Mouse (Mus musculus): ENCODE data around the gene Eml3. TPM values are rescaled to one million over a fixed set of nuclear protein-coding genes. Genes with fewer than 3 reads are reported as not detected.

Eml3 gene
- polyA plus RNA-seq, 1 experiment from 2014 or later, result 32.8 TPM

GRCm38 (mm10) chr19:8941515-8942217 lies 12.3 kb downstream of the Eml3 start, which contains the start of gene Mta2:
Mta2 (plus strand) TSS chr19:8941875.
- H3K9ac ChIP-seq, result peak within 1 kb of the TSS; percentile 99
- ATAC-seq (ENCODE audit: insufficient number of reproducible peaks, insufficient read depth, low FRiP score, low TSS enrichment, low read depth), result peak; percentile 86
- WGBS, result under 1% methylated on average over 64 of the region's 64 CpGs
- peak within 1 kb of the TSS; percentile 59 for H3K4me2 ChIP-seq
- H3K9me3 ChIP-seq, result no peaks in the 10 kb centered on the region
- H3K4me3 ChIP-seq, result peak within 1 kb of the TSS; percentile 97
- H3K27ac ChIP-seq, result peak within 1 kb of the TSS; percentile 99
- peaks cover 43% of the 10 kb centered on the region for H3K4me1 ChIP-seq
- peaks cover 60% of the 10 kb centered on the region for H3K36me3 ChIP-seq
- H3K27me3 ChIP-seq, result no peaks in the 10 kb centered on the region

GRCm38 (mm10) chr19:8942276-8942964 lies 13.1 kb downstream of the Eml3 start:
- Histone ChIP-seq H3K4me2 (peak overlapping the region; percentile 59), H3K9ac (peak overlapping the region; percentile 99), H3K9me3 (no peaks in the 10 kb centered on the region), H3K36me3 (peaks cover 59% of the 10 kb centered on the region), H3K27ac (peak overlapping the region; percentile 99), H3K4me3 (peak overlapping the region; percentile 97), H3K27me3 (no peaks in the 10 kb centered on the region), H3K4me1 (peaks cover 43% of the 10 kb centered on the region)
- WGBS, result under 1% methylated on average over 46 of the region's 46 CpGs
- peak; percentile 62 for ATAC-seq (ENCODE audit: insufficient number of reproducible peaks, insufficient read depth, low FRiP score, low TSS enrichment, low read depth)

- Histone ChIP-seq H3K4me2 (peak overlapping the region; percentile 59), H3K4me1 (peaks cover 43% of the 10 kb centered on the region), H3K36me3 (peaks cover 60% of the 10 kb centered on the region), H3K9ac (peak overlapping the region; percentile 99), H3K4me3 (peak overlapping the region; percentile 97), H3K27ac (peak overlapping the region; percentile 28; the same call in 1 of the 2 replicates), H3K27me3 (no peaks in the 10 kb centered on the region), H3K9me3 (no peaks in the 10 kb centered on the region)
- ATAC-seq (ENCODE audit: insufficient number of reproducible peaks, insufficient read depth, low FRiP score, low TSS enrichment, low read depth), result no peak
- 55% methylated on average over 2 of the region's 2 CpGs for WGBS
These were observed 13.7 kb downstream of the Eml3 start for GRCm38 (mm10) chr19:8943047-8943446.

GRCm38 (mm10) chr19:8944062-8944461 lies 14.7 kb downstream of the Eml3 start:
- WGBS, result 54% methylated on average over 5 of the region's 5 CpGs
- peak overlapping the region; percentile 59 for H3K4me2 ChIP-seq
- H3K27me3 ChIP-seq, result no peaks in the 10 kb centered on the region
- H3K9me3 ChIP-seq, result no peaks in the 10 kb centered on the region
- H3K36me3 ChIP-seq, result peaks cover 60% of the 10 kb centered on the region
- peak overlapping the region; percentile 44; the same call in 1 of the 2 replicates for H3K27ac ChIP-seq
- no peak for ATAC-seq (ENCODE audit: insufficient number of reproducible peaks, insufficient read depth, low FRiP score, low TSS enrichment, low read depth)
- H3K4me3 ChIP-seq, result peak overlapping the region; percentile 97
- H3K9ac ChIP-seq, result peak overlapping the region; percentile 59
- peaks cover 43% of the 10 kb centered on the region for H3K4me1 ChIP-seq

GRCm38 (mm10) chr19:8944750-8945149 lies 15.4 kb downstream of the Eml3 start:
- Histone ChIP-seq H3K36me3 (peaks cover 61% of the 10 kb centered on the region), H3K9ac (peak overlapping the region; percentile 61; the same call in 1 of the 2 replicates)
- ATAC-seq (ENCODE audit: insufficient number of reproducible peaks, insufficient read depth, low FRiP score, low TSS enrichment, low read depth), result no peak

GRCm38 (mm10) chr19:8945251-8945650 lies 15.9 kb downstream of the Eml3 start:
- ATAC-seq (ENCODE audit: insufficient number of reproducible peaks, insufficient read depth, low FRiP score, low TSS enrichment, low read depth), result no peak
- Histone ChIP-seq H3K9me3 (no peaks in the 10 kb centered on the region), H3K36me3 (peaks cover 62% of the 10 kb centered on the region), H3K27me3 (no peaks in the 10 kb centered on the region), H3K9ac (peak overlapping the region; percentile 61; the same call in 1 of the 2 replicates), H3K27ac (peak overlapping the region; percentile 64; the same call in 1 of the 2 replicates), H3K4me3 (peak overlapping the region; percentile 29), H3K4me2 (peak overlapping the region; percentile 59), H3K4me1 (peaks cover 41% of the 10 kb centered on the region)
- WGBS, result 78% methylated on average over 6 of the region's 6 CpGs

More at GRCm38 (mm10) chr19:8944750-8945149, 15.4 kb downstream of the Eml3 start:
- WGBS, result 29% methylated on average over 5 of the region's 5 CpGs
- H3K4me3 ChIP-seq, result peak overlapping the region; percentile 29
- H3K27me3 ChIP-seq, result no peaks in the 10 kb centered on the region
- peak overlapping the region; percentile 64 for H3K27ac ChIP-seq
- no peaks in the 10 kb centered on the region for H3K9me3 ChIP-seq
- H3K4me1 ChIP-seq, result peaks cover 43% of the 10 kb centered on the region
- H3K4me2 ChIP-seq, result peak overlapping the region; percentile 59

GRCm38 (mm10) chr19:8946929-8947328 lies 17.6 kb downstream of the Eml3 start:
- no peak for ATAC-seq (ENCODE audit: insufficient number of reproducible peaks, insufficient read depth, low FRiP score, low TSS enrichment, low read depth)
- H3K27ac ChIP-seq, result no peak overlapping the region
- H3K4me3 ChIP-seq, result no peak overlapping the region
- peaks cover 77% of the 10 kb centered on the region for H3K36me3 ChIP-seq
- H3K9ac ChIP-seq, result no peak overlapping the region
- peaks cover 28% of the 10 kb centered on the region for H3K4me1 ChIP-seq
- WGBS, result 87% methylated on average over 7 of the region's 7 CpGs
- no peaks in the 10 kb centered on the region for H3K27me3 ChIP-seq
- no peak overlapping the region for H3K4me2 ChIP-seq
- H3K9me3 ChIP-seq, result no peaks in the 10 kb centered on the region

- Histone ChIP-seq H3K9me3 (no peaks in the 10 kb centered on the region), H3K4me2 (no peak overlapping the region), H3K9ac (no peak overlapping the region), H3K4me1 (peaks cover 28% of the 10 kb centered on the region), H3K27ac (no peak overlapping the region), H3K4me3 (no peak overlapping the region), H3K36me3 (peaks cover 75% of the 10 kb centered on the region), H3K27me3 (no peaks in the 10 kb centered on the region)
- ATAC-seq (ENCODE audit: insufficient number of reproducible peaks, insufficient read depth, low FRiP score, low TSS enrichment, low read depth), result no peak
- WGBS, result 86% methylated on average over 5 of the region's 5 CpGs
These were observed 20.8 kb downstream of the Eml3 start for GRCm38 (mm10) chr19:8950190-8950589.

GRCm38 (mm10) chr19:8952241-8952640 lies 22.9 kb downstream of the Eml3 start:
- no peaks in the 10 kb centered on the region for H3K27me3 ChIP-seq
- H3K9ac ChIP-seq, result peak overlapping the region; percentile 72; the same call in 1 of the 2 replicates
- ATAC-seq (ENCODE audit: insufficient number of reproducible peaks, insufficient read depth, low FRiP score, low TSS enrichment, low read depth), result no peak
- H3K27ac ChIP-seq, result peak overlapping the region; percentile 86; the same call in 1 of the 2 replicates
- no peaks in the 10 kb centered on the region for H3K9me3 ChIP-seq
- 92% methylated on average over 9 of the region's 9 CpGs for WGBS
- H3K4me2 ChIP-seq, result no peak overlapping the region
- H3K4me1 ChIP-seq, result peaks cover 26% of the 10 kb centered on the region
- H3K4me3 ChIP-seq, result no peak overlapping the region
- H3K36me3 ChIP-seq, result peaks cover 73% of the 10 kb centered on the region

GRCm38 (mm10) chr19:8953135-8954039 lies 24.0 kb downstream of the Eml3 start, which contains the start of gene Tut1:
Tut1 (plus strand) TSS chr19:8953847.
- peak within 1 kb of the TSS; percentile 83 for H3K4me3 ChIP-seq
- WGBS, result 3% methylated on average over 46 of the region's 46 CpGs
- peak within 1 kb of the TSS; percentile 82 for H3K4me2 ChIP-seq
- peak within 1 kb of the TSS; percentile 86 for H3K27ac ChIP-seq
- H3K9me3 ChIP-seq, result no peaks in the 10 kb centered on the region
- ATAC-seq (ENCODE audit: insufficient number of reproducible peaks, insufficient read depth, low FRiP score, low TSS enrichment, low read depth), result peak; percentile 90
- no peaks in the 10 kb centered on the region for H3K27me3 ChIP-seq
- H3K36me3 ChIP-seq, result peaks cover 71% of the 10 kb centered on the region
- peak within 1 kb of the TSS; percentile 81 for H3K9ac ChIP-seq
- peaks cover 26% of the 10 kb centered on the region for H3K4me1 ChIP-seq

GRCm38 (mm10) chr19:8954171-8954570 lies 24.8 kb downstream of the Eml3 start:
- H3K27me3 ChIP-seq, result no peaks in the 10 kb centered on the region
- peak overlapping the region; percentile 83 for H3K4me3 ChIP-seq
- no peak for ATAC-seq (ENCODE audit: insufficient number of reproducible peaks, insufficient read depth, low FRiP score, low TSS enrichment, low read depth)
- no peaks in the 10 kb centered on the region for H3K9me3 ChIP-seq
- H3K36me3 ChIP-seq, result peaks cover 70% of the 10 kb centered on the region
- WGBS, result 5% methylated on average over 9 of the region's 9 CpGs
- peak overlapping the region; percentile 81 for H3K9ac ChIP-seq
- H3K4me2 ChIP-seq, result peak overlapping the region; percentile 82
- peak overlapping the region; percentile 86 for H3K27ac ChIP-seq
- H3K4me1 ChIP-seq, result peaks cover 26% of the 10 kb centered on the region
